ENCODE assay signal across 7 mouse cellular contexts in genomic region chr1:119083468-119083921, GRCm38 (mm10). TPM values are rescaled to one million over a fixed set of nuclear protein-coding genes. Genes with fewer than 3 reads are reported as not detected.
DNase-seq lines count a peak whose midpoint lies in the region; ATAC-seq and TF ChIP-seq lines count a peak whose summit lies in the region.

No protein-coding gene starts in this region.

- H3K27ac ChIP-seq in ES-E14 (ENCODE audit: insufficient read depth, low read depth, low read length, poor library complexity, severe bottlenecking): no peak overlapping the region
- H3K27ac ChIP-seq in forebrain, embryonic 12.5 days: no peak overlapping the region
- no peak overlapping the region for H3K27ac ChIP-seq in hindbrain, embryonic 14.5 days
- no peak overlapping the region for H3K27ac ChIP-seq in left cerebral cortex, adult 2 months
- no peak overlapping the region for H3K27ac ChIP-seq in stomach, embryonic 16.5 days (ENCODE audit: low read length)

- peak; percentile 72 for ATAC-seq in forebrain, embryonic 12.5 days (ENCODE audit: low FRiP score)
- peak; percentile 72 for ATAC-seq in hindbrain, embryonic 14.5 days (ENCODE audit: low FRiP score)
- peak; percentile 50 for ATAC-seq in megakaryocyte progenitor cell, adult 5-6 weeks (replicated peaks; ENCODE audit: poor library complexity)
- ATAC-seq in stomach, embryonic 16.5 days (ENCODE audit: insufficient read depth, low FRiP score): peak; percentile 48; the same call in 1 of the 2 replicates

- peaks cover 11% of the 10 kb centered on the region; the same call in 1 of the 2 replicates for H3K27me3 ChIP-seq in forebrain, embryonic 12.5 days
- H3K27me3 ChIP-seq in hindbrain, embryonic 14.5 days (ENCODE audit: control insufficient read depth, insufficient read depth, low read length): no peaks in the 10 kb centered on the region; the same call in 1 of the 2 replicates
- H3K27me3 ChIP-seq in stomach, embryonic 16.5 days (ENCODE audit: control insufficient read depth, insufficient read depth, low read length): no peaks in the 10 kb centered on the region

- H3K36me3 ChIP-seq in ES-E14 (ENCODE audit: control insufficient read depth, insufficient read depth, low read length, poor library complexity, severe bottlenecking): no peaks in the 10 kb centered on the region
- H3K36me3 ChIP-seq in forebrain, embryonic 12.5 days (replicated peaks): no peaks in the 10 kb centered on the region
- no peaks in the 10 kb centered on the region for H3K36me3 ChIP-seq in hindbrain, embryonic 14.5 days (replicated peaks; ENCODE audit: control insufficient read depth, insufficient read depth)
- H3K36me3 ChIP-seq in stomach, embryonic 16.5 days (ENCODE audit: control insufficient read depth, insufficient read depth, low read length): no peaks in the 10 kb centered on the region

- H3K4me1 ChIP-seq in ES-E14 (ENCODE audit: control insufficient read depth in 2 of 2, insufficient read depth in 2 of 2, low read length in 2 of 2, poor library complexity in 1 of 2): peaks cover 2 to 22% of the 10 kb centered on the region in 2 experiments; a peak in 3 of 4 replicates
- H3K4me1 ChIP-seq in forebrain, embryonic 12.5 days: no peaks in the 10 kb centered on the region
- H3K4me1 ChIP-seq in hindbrain, embryonic 14.5 days (replicated peaks; ENCODE audit: control insufficient read depth, insufficient read depth, low read length): no peaks in the 10 kb centered on the region
- H3K4me1 ChIP-seq in stomach, embryonic 16.5 days (ENCODE audit: control insufficient read depth, insufficient read depth, low read length): no peaks in the 10 kb centered on the region

- intact Hi-C loops in left cerebral cortex, adult 2 months (cut with DNase I): loop anchor here (1.0 to 10.0 kb wide), 3 partner anchors 221 to 489 kb away; no protein-coding TSS in a partner anchor

- no peaks in the 10 kb centered on the region for H3K9me3 ChIP-seq in ES-E14 (ENCODE audit: control insufficient read depth, insufficient read depth, low read depth, low read length)
- H3K9me3 ChIP-seq in forebrain, embryonic 12.5 days: no peaks in the 10 kb centered on the region
- no peaks in the 10 kb centered on the region for H3K9me3 ChIP-seq in hindbrain, embryonic 14.5 days (ENCODE audit: control insufficient read depth, low read length)
- H3K9me3 ChIP-seq in stomach, embryonic 16.5 days (replicated peaks; ENCODE audit: control insufficient read depth, low read length): no peaks in the 10 kb centered on the region

- in situ Hi-C loops in ES-E14 (cut with MboI; ENCODE audit: low sequenced_read_pairs in 2 of 2, unreplicated experiment in 2 of 2): loop anchor here in 1 of 2 experiments (10.0 kb wide), 1 partner anchor 309 kb away; no protein-coding TSS in a partner anchor

- H3K4me2 ChIP-seq in forebrain, embryonic 12.5 days: peak overlapping the region; percentile 19; the same call in 1 of the 2 replicates
- no peak overlapping the region for H3K4me2 ChIP-seq in hindbrain, embryonic 14.5 days (replicated peaks)
- H3K4me2 ChIP-seq in stomach, embryonic 16.5 days (ENCODE audit: low read depth, low read length): peak overlapping the region; percentile 33; the same call in 1 of the 2 replicates

- peak; percentile 73 for TF ChIP-seq CTCF in left cerebral cortex, adult 2 months (IDR thresholded peaks at IDR 0.05)

- H3K9ac ChIP-seq in ES-E14 (ENCODE audit: insufficient read depth, low read depth, low read length, poor library complexity, severe bottlenecking): peak overlapping the region; percentile 10; the same call in 1 of the 2 replicates
- H3K9ac ChIP-seq in forebrain, embryonic 12.5 days: no peak overlapping the region
- H3K9ac ChIP-seq in hindbrain, embryonic 14.5 days: no peak overlapping the region
- H3K9ac ChIP-seq in stomach, embryonic 16.5 days (ENCODE audit: low read length): no peak overlapping the region

- DNase-seq in ES-E14 (ENCODE audit: low read depth, low spot score) (peak; percentile 84), adipocyte (ENCODE audit: low spot score) (peak; percentile 64)
- DNase-seq in hindbrain, embryonic 14.5 days (ENCODE audit: low spot score): peak; percentile 91
- peak; percentile 38 to 56 for DNase-seq in left cerebral cortex, adult 2 months (ENCODE audit: extremely low spot score in 1 of 2, low spot score in 2 of 2)

- WGBS in forebrain, embryonic 12.5 days: 19% methylated on average over 10 of the region's 10 CpGs
- WGBS in hindbrain, embryonic 14.5 days: 19% methylated on average over 10 of the region's 10 CpGs
- 19% methylated on average over 10 of the region's 10 CpGs for WGBS in stomach, embryonic 16.5 days

- H3K4me3 ChIP-seq in ES-E14 (ENCODE audit: insufficient read depth in 1 of 2, low read depth in 1 of 2, low read length in 2 of 2, poor library complexity in 1 of 2, severe bottlenecking in 1 of 2): peak overlapping the region in 1 of 2 experiments; percentile 32; a peak in 1 of 4 replicates
- H3K4me3 ChIP-seq in forebrain, embryonic 12.5 days (replicated peaks): no peak overlapping the region
- H3K4me3 ChIP-seq in hindbrain, embryonic 14.5 days (replicated peaks; ENCODE audit: low read length): no peak overlapping the region
- no peak overlapping the region for H3K4me3 ChIP-seq in left cerebral cortex, adult 2 months
- H3K4me3 ChIP-seq in stomach, embryonic 16.5 days (replicated peaks; ENCODE audit: low read length): no peak overlapping the region

TF ChIP-seq in ES-E14, 5 proteins besides CTCF, POLR2A, EP300 and RAD21:
- TF ChIP-seq ZC3H11A (IDR thresholded peaks at IDR 0.05; ENCODE audit: borderline replicate concordance, low read depth, low read length): peak; percentile 99
- no peak for TF ChIP-seq ZNF384 (IDR thresholded peaks at IDR 0.05; ENCODE audit: low read depth, low read length)

RNA-seq across cellular contexts. Expression of gene Gli2, which starts 30.1 kb away (rescaled TPM):
- total RNA-seq in ES-E14 (2012; rRNA removed): 9.8 and 12.2 TPM in 2 replicates
- polyA plus RNA-seq in forebrain, embryonic 12.5 days (2016; fragmentation: Nextera tagmentation; extraction: Ambion mirVana): 10.8 and 11.4 TPM in 2 replicates
- 1.8 and 2.0 TPM in 2 replicates for polyA plus RNA-seq in hindbrain, embryonic 14.5 days (2014; fragmentation: Nextera tagmentation; extraction: Ambion mirVana)
- total RNA-seq in left cerebral cortex, adult 2 months (2021): 1 to 10 TPM; 3.4 TPM
- not detected in 2 replicates for total RNA-seq in megakaryocyte progenitor cell, adult 5-6 weeks (2015)
- not detected in 2 replicates for total RNA-seq in megakaryocyte progenitor cell, adult 5-6 weeks (2017)
- 8.5 and 9.7 TPM in 2 replicates for polyA plus RNA-seq in stomach, embryonic 16.5 days (2015; fragmentation: Nextera tagmentation; extraction: Ambion mirVana)

Comparison
In these comparisons a context has a peak if more than half of its experiments do, and no peak if none do; other contexts are left out.
1. RNA of gene Gli2, which starts 30.1 kb away (total RNA-seq): 9.8 to 12.2 TPM in ES-E14 and 3.4 TPM in left cerebral cortex, adult 2 months; not detected in megakaryocyte progenitor cell, adult 5-6 weeks; every median in the first group is over 4 times any median in the second.
2. Peak in every context shown above with its lines, with median percentiles within 50 percentile points of each other: DNase-seq and ATAC-seq.